Comparison of ENCODE assay signal across 8 mouse cellular contexts in the genomic region with DNA sequence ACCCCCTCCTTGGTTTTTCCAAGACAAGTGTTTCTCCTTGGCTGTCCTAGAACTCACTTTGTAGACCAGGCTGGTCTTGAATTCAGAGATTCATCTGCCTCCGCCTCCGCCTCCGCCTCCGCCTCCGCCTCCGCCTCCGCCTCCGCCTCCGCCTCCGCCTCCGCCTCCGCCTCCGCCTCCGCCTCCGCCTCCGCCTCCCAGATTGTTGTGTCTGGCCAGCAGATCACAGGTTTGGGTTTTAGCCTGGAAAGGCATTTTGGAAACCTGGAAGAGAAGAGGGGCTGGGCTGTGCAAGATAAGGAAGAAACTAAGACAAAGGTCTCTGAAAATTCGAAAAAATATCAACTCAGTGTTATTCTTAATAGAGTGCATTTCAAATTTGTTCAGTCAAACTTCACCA. TPM values are rescaled to one million over a fixed set of nuclear protein-coding genes. Genes with fewer than 3 reads are reported as not detected.
DNase-seq lines count a peak whose midpoint lies in the region.

No protein-coding gene starts in this region.

- peak; percentile 61 for DNase-seq in R1 (ENCODE audit: low read depth, low spot score)
- peak; percentile 7 for DNase-seq in c-Kit-positive CD71-positive TER-119-negative erythroid progenitor cells, embryonic 14.5 days (ENCODE audit: low read depth)
- peak; percentile 39 for DNase-seq in gastrocnemius, postnatal 10 days
- peak; percentile 29 for DNase-seq in kidney, adult 11 months
- DNase-seq in layer of hippocampus, postnatal 14 days (ENCODE audit: low spot score in 2 of 2): peak; percentile 2 to 4
- DNase-seq in natural killer cell, adult 2 months (ENCODE audit: low spot score in 2 of 2): peak; percentile 3 to 6
- DNase-seq in testis, postnatal 14 days (ENCODE audit: low spot score): peak; percentile 24
- peak; percentile 39 to 62 for DNase-seq in urinary bladder, postnatal 36 days (ENCODE audit: low spot score in 2 of 2)

RNA-seq across cellular contexts. Expression of gene Six1, which starts 51.4 kb away (rescaled TPM):
- 10 to 100 TPM; 38.1 to 44.1 TPM for total RNA-seq in gastrocnemius, postnatal 10 days (2021)
- total RNA-seq in layer of hippocampus, postnatal 14 days (2021): under 1 TPM; 0.12 to 0.25 TPM

Comparison
In these comparisons a context has a peak if more than half of its experiments do, and no peak if none do; other contexts are left out.
1. Peak in every context shown above with its lines: DNase-seq.
2. DNase-seq: peak in every context shown above with its lines; median percentile 61 in R1; 50 in urinary bladder, postnatal 36 days; 39 in gastrocnemius, postnatal 10 days; 29 in kidney, adult 11 months; 24 in testis, postnatal 14 days; 7 in c-Kit-positive CD71-positive TER-119-negative erythroid progenitor cells, embryonic 14.5 days; 4 in natural killer cell, adult 2 months; 3 in layer of hippocampus, postnatal 14 days.
3. RNA of gene Six1, which starts 51.4 kb away (total RNA-seq): 38.1 to 44.1 TPM in gastrocnemius, postnatal 10 days; 0.12 to 0.25 TPM in layer of hippocampus, postnatal 14 days; every median in the first group is over 10 times any median in the second.